Mouse (Mus musculus): ENCODE data around the gene Efr3b. TPM values are rescaled to one million over a fixed set of nuclear protein-coding genes. Genes with fewer than 3 reads are reported as not detected.

The Efr3b gene
- polyA plus RNA-seq, 1 experiment from 2014 or later: 24.5 TPM

- Histone ChIP-seq H3K27me3 (no peaks in the 10 kb centered on the region), H3K4me1 (no peaks in the 10 kb centered on the region), H3K4me3 (replicated peaks) (no peak overlapping the region), H3K9ac (no peak overlapping the region), H3K27ac (no peak overlapping the region), H3K9me3 (no peaks in the 10 kb centered on the region), H3K36me3 (replicated peaks) (no peaks in the 10 kb centered on the region), H3K4me2 (no peak overlapping the region)
- ATAC-seq (ENCODE audit: low FRiP score): no peak
- WGBS: 95% methylated on average over 2 of the region's 2 CpGs
Observed at GRCm38 (mm10) chr12:4065498-4065897, 26.8 kb upstream of the Efr3b start.

- Histone ChIP-seq H3K4me3 (replicated peaks) (no peak overlapping the region), H3K9ac (no peak overlapping the region), H3K4me2 (no peak overlapping the region), H3K4me1 (no peaks in the 10 kb centered on the region), H3K9me3 (no peaks in the 10 kb centered on the region), H3K36me3 (replicated peaks) (no peaks in the 10 kb centered on the region), H3K27me3 (no peaks in the 10 kb centered on the region), H3K27ac (no peak overlapping the region)
- ATAC-seq (ENCODE audit: low FRiP score): no peak
- WGBS: 84% methylated on average over 4 of the region's 4 CpGs
Observed at GRCm38 (mm10) chr12:4059683-4060082, 21.0 kb upstream of the Efr3b start.

GRCm38 (mm10) chr12:4058321-4058720, 19.6 kb upstream of the Efr3b start:
- Histone ChIP-seq H3K9ac (no peak overlapping the region), H3K4me1 (no peaks in the 10 kb centered on the region), H3K27ac (no peak overlapping the region), H3K36me3 (replicated peaks) (no peaks in the 10 kb centered on the region), H3K27me3 (no peaks in the 10 kb centered on the region), H3K4me3 (replicated peaks) (no peak overlapping the region), H3K9me3 (no peaks in the 10 kb centered on the region), H3K4me2 (no peak overlapping the region)
- ATAC-seq (ENCODE audit: low FRiP score): no peak
- 78% methylated on average over 9 of the region's 9 CpGs for WGBS

DNA sequence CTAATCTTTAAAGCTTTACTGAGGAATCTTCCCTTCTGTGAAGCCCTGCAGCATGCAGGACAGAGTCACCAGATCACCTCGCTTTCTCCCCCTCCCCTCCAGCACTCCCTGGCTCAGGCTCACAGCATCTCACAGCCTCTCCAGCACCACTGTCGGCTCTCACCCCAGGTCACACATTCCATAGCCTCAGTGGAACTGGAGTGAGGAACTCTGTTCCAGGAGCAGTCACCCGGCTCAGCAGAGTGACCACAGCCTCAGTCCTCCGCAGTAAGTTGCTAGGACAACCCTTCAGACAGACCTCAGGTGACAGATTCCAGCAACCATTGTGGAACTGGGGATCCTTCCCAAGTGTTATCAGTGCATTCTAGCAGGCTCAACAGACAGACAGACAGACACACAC, 16.1 kb upstream of the Efr3b start:
- Histone ChIP-seq H3K36me3 (replicated peaks) (no peaks in the 10 kb centered on the region), H3K4me3 (replicated peaks) (no peak overlapping the region), H3K4me1 (no peaks in the 10 kb centered on the region), H3K27ac (no peak overlapping the region), H3K4me2 (no peak overlapping the region), H3K9me3 (no peaks in the 10 kb centered on the region), H3K27me3 (no peaks in the 10 kb centered on the region), H3K9ac (no peak overlapping the region)
- WGBS: 49% methylated on average over 4 of the region's 4 CpGs
- ATAC-seq (ENCODE audit: low FRiP score): no peak

GRCm38 (mm10) chr12:4053643-4054042, 14.9 kb upstream of the Efr3b start:
- Histone ChIP-seq H3K4me2 (no peak overlapping the region), H3K27ac (no peak overlapping the region), H3K4me1 (no peaks in the 10 kb centered on the region), H3K9me3 (no peaks in the 10 kb centered on the region), H3K36me3 (replicated peaks) (no peaks in the 10 kb centered on the region), H3K4me3 (replicated peaks) (no peak overlapping the region), H3K27me3 (no peaks in the 10 kb centered on the region), H3K9ac (no peak overlapping the region)
- no peak for ATAC-seq (ENCODE audit: low FRiP score)
- 94% methylated on average over 3 of the region's 3 CpGs for WGBS

- Histone ChIP-seq H3K4me3 (replicated peaks) (no peak overlapping the region), H3K9ac (no peak overlapping the region), H3K4me2 (no peak overlapping the region), H3K36me3 (replicated peaks) (no peaks in the 10 kb centered on the region), H3K27ac (no peak overlapping the region), H3K4me1 (no peaks in the 10 kb centered on the region), H3K9me3 (no peaks in the 10 kb centered on the region), H3K27me3 (no peaks in the 10 kb centered on the region)
- no peak for ATAC-seq (ENCODE audit: low FRiP score)
- WGBS: 48% methylated on average over 9 of the region's 9 CpGs
Observed at GRCm38 (mm10) chr12:4050861-4051425, 12.2 kb upstream of the Efr3b start.

DNA sequence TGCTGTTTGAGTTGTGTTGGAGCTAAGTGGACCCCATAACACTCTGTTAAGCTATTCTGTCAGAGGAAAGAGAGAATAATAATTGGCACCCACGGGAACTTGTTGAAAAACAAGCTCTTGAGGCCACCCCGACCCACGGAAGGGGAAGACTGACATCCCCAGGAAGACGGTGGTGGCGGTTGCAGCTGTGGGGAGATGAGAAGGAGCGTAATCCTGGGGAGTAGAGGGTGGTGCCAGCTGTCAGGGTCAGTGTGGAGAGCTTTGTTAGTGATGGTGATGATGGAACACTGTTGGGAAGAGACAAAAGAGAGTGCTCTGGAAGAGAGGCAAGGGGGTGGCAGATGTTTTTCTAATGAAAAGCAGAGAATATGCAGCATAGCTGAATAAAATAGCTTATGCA, 9.3 kb upstream of the Efr3b start:
- Histone ChIP-seq H3K9ac (no peak overlapping the region), H3K9me3 (no peaks in the 10 kb centered on the region), H3K27me3 (no peaks in the 10 kb centered on the region), H3K4me2 (no peak overlapping the region), H3K4me3 (replicated peaks) (no peak overlapping the region), H3K27ac (no peak overlapping the region), H3K36me3 (replicated peaks) (no peaks in the 10 kb centered on the region), H3K4me1 (no peaks in the 10 kb centered on the region)
- ATAC-seq (ENCODE audit: low FRiP score): no peak
- WGBS: 65% methylated on average over 6 of the region's 6 CpGs

DNA sequence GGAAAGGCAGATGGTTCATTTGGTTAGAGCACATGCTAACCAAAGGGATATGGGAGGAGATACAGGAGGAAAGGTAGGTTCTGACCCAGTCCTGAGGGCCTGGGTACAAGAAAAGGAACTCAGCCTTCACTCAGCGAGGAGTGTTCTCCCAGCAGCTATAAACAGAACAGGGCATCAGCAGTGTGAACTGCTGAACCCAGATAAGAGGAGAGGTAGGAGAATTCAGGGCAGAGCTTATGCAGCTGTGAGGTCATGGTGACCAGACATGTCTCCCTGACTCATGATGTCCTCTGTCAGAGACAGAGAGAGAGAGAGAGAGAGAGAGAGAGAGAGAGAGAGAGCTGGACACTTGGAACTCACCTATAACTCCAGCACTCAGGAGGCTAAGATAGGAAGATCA, 7.3 kb upstream of the Efr3b start:
- WGBS: 90% methylated on average over 1 of the region's 1 CpGs
- Histone ChIP-seq H3K9me3 (no peaks in the 10 kb centered on the region), H3K27me3 (peaks cover 14% of the 10 kb centered on the region; the same call in 1 of the 2 replicates), H3K27ac (no peak overlapping the region), H3K36me3 (replicated peaks) (no peaks in the 10 kb centered on the region), H3K9ac (no peak overlapping the region), H3K4me3 (replicated peaks) (no peak overlapping the region), H3K4me1 (0 out of 2 replicates have a peak, but pooled peaks cover 5% of the 10 kb centered on the region), H3K4me2 (no peak overlapping the region)
- no peak for ATAC-seq (ENCODE audit: low FRiP score)

- no peak overlapping the region for H3K27ac ChIP-seq
- no peaks in the 10 kb centered on the region for H3K36me3 ChIP-seq (replicated peaks)
- peaks cover 13% of the 10 kb centered on the region for H3K4me1 ChIP-seq
- no peak overlapping the region for H3K4me2 ChIP-seq
- ATAC-seq (ENCODE audit: low FRiP score): no peak
- H3K27me3 ChIP-seq: peaks cover 28% of the 10 kb centered on the region; the same call in 1 of the 2 replicates
- no peaks in the 10 kb centered on the region for H3K9me3 ChIP-seq
- no peak overlapping the region for H3K9ac ChIP-seq
- WGBS: 84% methylated on average over 5 of the region's 5 CpGs
- no peak overlapping the region for H3K4me3 ChIP-seq (replicated peaks)
Observed at GRCm38 (mm10) chr12:4042411-4042810, 3.7 kb upstream of the Efr3b start.

GRCm38 (mm10) chr12:4039046-4039445, 331 bp upstream of the Efr3b start:
- Histone ChIP-seq H3K36me3 (replicated peaks) (no peaks in the 10 kb centered on the region), H3K27ac (no peak overlapping the region), H3K27me3 (peaks cover 30% of the 10 kb centered on the region; the same call in 1 of the 2 replicates), H3K9ac (0 out of 2 replicates have a peak overlapping the region, but pooled peaks have one; percentile 29), H3K4me3 (replicated peaks) (peak overlapping the region; percentile 84), H3K4me2 (peak overlapping the region; percentile 76), H3K9me3 (no peaks in the 10 kb centered on the region), H3K4me1 (peaks cover 23% of the 10 kb centered on the region)
- no peak for ATAC-seq (ENCODE audit: low FRiP score)
- 4% methylated on average over 13 of the region's 13 CpGs for WGBS

DNA sequence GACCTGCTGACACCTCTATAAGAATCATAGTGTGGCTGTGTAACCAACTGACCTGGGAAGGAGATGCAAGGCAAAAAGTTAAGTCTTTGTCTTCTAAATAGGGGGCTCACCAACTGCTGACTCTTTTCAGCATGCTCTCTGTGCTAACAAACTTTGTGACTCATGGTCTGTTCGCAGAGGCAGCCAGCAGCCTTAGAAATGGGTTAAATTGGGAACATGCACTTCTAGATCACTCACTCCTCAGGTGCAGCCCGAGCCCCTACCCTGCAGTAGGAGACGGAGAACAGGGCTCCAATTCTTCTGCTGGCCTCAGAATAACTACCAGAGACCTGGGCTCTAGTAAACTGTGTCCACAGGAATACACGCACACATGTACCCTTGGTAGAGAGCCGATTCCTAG, 1.2 kb downstream of the Efr3b start:
- H3K9me3 ChIP-seq: no peaks in the 10 kb centered on the region
- H3K27ac ChIP-seq: no peak overlapping the region
- H3K4me2 ChIP-seq: peak overlapping the region; percentile 76
- peak overlapping the region; percentile 89 for H3K9ac ChIP-seq
- no peaks in the 10 kb centered on the region for H3K36me3 ChIP-seq (replicated peaks)
- H3K4me3 ChIP-seq (replicated peaks): peak overlapping the region; percentile 84
- ATAC-seq (ENCODE audit: low FRiP score): no peak
- peaks cover 29% of the 10 kb centered on the region; the same call in 1 of the 2 replicates for H3K27me3 ChIP-seq
- WGBS: 28% methylated on average over 5 of the region's 5 CpGs
- H3K4me1 ChIP-seq: peaks cover 23% of the 10 kb centered on the region

DNA sequence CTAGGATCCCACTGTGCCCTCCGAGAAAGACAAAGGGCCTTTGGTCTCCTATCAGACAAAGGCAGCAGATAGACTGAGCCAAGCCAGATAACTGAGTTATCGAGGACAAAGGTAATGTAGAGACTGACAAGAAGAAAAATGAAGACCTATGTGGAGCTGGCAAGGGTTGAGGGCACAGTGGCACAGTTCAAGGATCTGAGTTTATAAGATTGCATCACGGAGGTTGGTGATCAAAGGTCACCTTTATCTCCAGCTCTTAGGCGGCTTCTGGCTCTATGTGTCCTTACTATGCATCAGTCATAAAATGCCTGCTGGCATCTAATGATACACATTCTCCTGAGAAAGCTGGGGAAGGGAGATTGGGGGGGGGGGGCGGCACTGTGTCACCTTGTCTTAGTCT, 2.6 kb downstream of the Efr3b start:
- peaks cover 17% of the 10 kb centered on the region; the same call in 1 of the 2 replicates for H3K27me3 ChIP-seq
- H3K4me1 ChIP-seq: peaks cover 19% of the 10 kb centered on the region
- WGBS: 95% methylated on average over 5 of the region's 5 CpGs
- no peak overlapping the region for H3K4me3 ChIP-seq (replicated peaks)
- no peaks in the 10 kb centered on the region for H3K36me3 ChIP-seq (replicated peaks)
- H3K4me2 ChIP-seq: no peak overlapping the region
- no peak for ATAC-seq (ENCODE audit: low FRiP score)
- H3K9ac ChIP-seq: no peak overlapping the region
- no peak overlapping the region for H3K27ac ChIP-seq
- no peaks in the 10 kb centered on the region for H3K9me3 ChIP-seq

DNA sequence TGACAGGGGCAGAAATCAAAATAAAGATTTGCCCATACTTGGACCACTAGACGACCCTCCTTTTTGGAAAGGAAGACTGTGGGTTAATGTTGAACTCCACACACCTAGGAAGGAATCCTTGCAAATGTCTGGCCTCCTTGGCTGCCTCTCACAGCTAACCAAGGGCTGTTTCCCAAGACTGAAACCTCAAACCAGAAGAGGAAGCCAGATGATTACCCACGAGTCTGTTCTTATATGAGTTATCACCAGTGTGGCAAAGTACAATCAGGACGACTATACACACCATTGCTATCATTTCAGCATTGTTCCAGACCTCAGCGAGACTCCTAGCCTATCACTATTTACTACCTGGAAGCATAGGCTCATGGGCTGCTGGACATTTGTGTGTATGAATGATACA, 9.7 kb downstream of the Efr3b start:
- no peaks in the 10 kb centered on the region for H3K9me3 ChIP-seq
- no peaks in the 10 kb centered on the region for H3K4me1 ChIP-seq
- no peak overlapping the region for H3K9ac ChIP-seq
- WGBS: 76% methylated on average over 4 of the region's 4 CpGs
- H3K27me3 ChIP-seq: no peaks in the 10 kb centered on the region
- H3K36me3 ChIP-seq (replicated peaks): no peaks in the 10 kb centered on the region
- H3K4me2 ChIP-seq: no peak overlapping the region
- no peak overlapping the region for H3K4me3 ChIP-seq (replicated peaks)
- no peak overlapping the region for H3K27ac ChIP-seq
- no peak for ATAC-seq (ENCODE audit: low FRiP score)

Data from forebrain, embryonic 12.5 days (tissue).